Mouse (Mus musculus): ENCODE measurements at regions not wholly inside any gene's neighbourhood (a gene's known extent, or its start where the extent isn't known, plus 50 kb on each side); places are given as distances from the start of the nearest gene placed in this dataset.

DNA sequence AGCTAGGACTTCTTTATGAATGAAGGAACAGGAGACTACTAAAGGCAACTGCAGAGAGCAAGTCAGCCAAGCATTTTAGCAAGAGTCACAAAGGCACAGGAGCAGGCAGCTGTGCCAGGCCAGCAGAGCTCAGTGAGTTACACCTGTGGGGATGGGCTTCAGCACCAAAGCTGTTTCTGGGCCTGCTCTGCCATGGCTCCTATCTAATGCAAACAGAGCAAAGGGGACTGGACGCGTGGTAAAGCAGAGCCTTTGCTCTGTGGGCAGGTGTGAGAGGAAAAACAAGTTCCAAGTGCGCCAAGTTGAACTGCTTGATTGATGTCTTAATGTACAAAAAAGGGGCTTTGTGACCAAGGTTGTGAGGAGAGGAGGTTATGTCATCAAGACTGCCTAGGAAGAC is 215.4 kb downstream of the Bcl11a start:
- no peak for TF ChIP-seq GATA1 (IDR thresholded peaks at IDR 0.05; ENCODE audit: borderline replicate concordance, low read length)
- no peak for TF ChIP-seq FLI1 (IDR thresholded peaks at IDR 0.05; ENCODE audit: low read length)

Data from megakaryocyte, embryonic 14.5 days (primary cell).